Mouse (Mus musculus): ENCODE results near the gene Tmem202. TPM values are rescaled to one million over a fixed set of nuclear protein-coding genes. Genes with fewer than 3 reads are reported as not detected.

The Tmem202 gene
- polyA plus RNA-seq, 1 experiment from 2014 or later = not detected

GRCm38 (mm10) chr9:59531645-59532044 is 8.0 kb downstream of the Tmem202 start:
- no peak for ATAC-seq (ENCODE audit: borderline replicate concordance, extremely low read depth, low FRiP score, low TSS enrichment)
- no peaks in the 10 kb centered on the region for H3K9me3 ChIP-seq
- H3K4me3 ChIP-seq = no peak overlapping the region
- H3K4me2 ChIP-seq = no peak overlapping the region
- no peaks in the 10 kb centered on the region for H3K36me3 ChIP-seq
- H3K9ac ChIP-seq = no peak overlapping the region
- whole genome bisulfite sequencing = 49% methylated on average over 5 of the region's 5 CpGs
- no peaks in the 10 kb centered on the region for H3K4me1 ChIP-seq
- H3K27ac ChIP-seq = no peak overlapping the region
- H3K27me3 ChIP-seq = no peaks in the 10 kb centered on the region

- Histone ChIP-seq H3K4me2 (no peak overlapping the region), H3K9ac (no peak overlapping the region), H3K4me1 (no peaks in the 10 kb centered on the region), H3K9me3 (no peaks in the 10 kb centered on the region), H3K4me3 (no peak overlapping the region), H3K36me3 (no peaks in the 10 kb centered on the region), H3K27ac (no peak overlapping the region), H3K27me3 (no peaks in the 10 kb centered on the region)
- 84% methylated on average over 2 of the region's 2 CpGs for WGBS
- no peak for ATAC-seq (ENCODE audit: borderline replicate concordance, extremely low read depth, low FRiP score, low TSS enrichment)
Measured at GRCm38 (mm10) chr9:59528274-59528673, 11.4 kb downstream of the Tmem202 start.

GRCm38 (mm10) chr9:59527580-59527979 is 12.1 kb downstream of the Tmem202 start:
- H3K4me1 ChIP-seq = no peaks in the 10 kb centered on the region
- no peak overlapping the region for H3K4me2 ChIP-seq
- H3K36me3 ChIP-seq = no peaks in the 10 kb centered on the region
- no peak overlapping the region for H3K9ac ChIP-seq
- H3K27ac ChIP-seq = no peak overlapping the region
- 83% methylated on average over 3 of the region's 3 CpGs for WGBS
- H3K27me3 ChIP-seq = no peaks in the 10 kb centered on the region
- H3K4me3 ChIP-seq = no peak overlapping the region
- H3K9me3 ChIP-seq = no peaks in the 10 kb centered on the region
- no peak for ATAC-seq (ENCODE audit: borderline replicate concordance, extremely low read depth, low FRiP score, low TSS enrichment)

GRCm38 (mm10) chr9:59526727-59527126 is 12.9 kb downstream of the Tmem202 start:
- no peaks in the 10 kb centered on the region for H3K4me1 ChIP-seq
- no peaks in the 10 kb centered on the region for H3K9me3 ChIP-seq
- H3K36me3 ChIP-seq = no peaks in the 10 kb centered on the region
- H3K4me3 ChIP-seq = no peak overlapping the region
- no peak for ATAC-seq (ENCODE audit: borderline replicate concordance, extremely low read depth, low FRiP score, low TSS enrichment)
- H3K27ac ChIP-seq = no peak overlapping the region
- WGBS = 72% methylated on average over 6 of the region's 6 CpGs
- no peak overlapping the region for H3K9ac ChIP-seq
- no peaks in the 10 kb centered on the region for H3K27me3 ChIP-seq
- H3K4me2 ChIP-seq = no peak overlapping the region

DNA sequence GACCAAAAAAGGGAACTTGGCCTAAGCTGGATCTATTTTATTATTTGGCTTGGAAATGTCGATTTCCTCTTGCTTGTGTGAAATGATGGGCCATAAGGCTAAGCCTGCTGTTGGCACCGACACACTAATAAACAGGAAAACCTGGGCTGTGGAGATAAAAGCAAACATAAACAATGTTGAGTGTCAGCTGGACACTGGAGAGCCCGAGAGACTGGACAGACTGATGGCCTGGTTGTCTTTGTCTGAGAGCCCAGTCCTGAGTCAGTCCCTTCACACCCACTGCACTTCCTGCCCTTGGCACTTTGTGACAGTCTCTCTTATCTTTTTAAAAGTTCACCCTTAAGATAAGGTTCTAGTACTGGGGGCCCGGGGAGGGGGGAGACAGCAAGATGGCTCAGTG is 16.7 kb downstream of the Tmem202 start:
- Histone ChIP-seq H3K9ac (no peak overlapping the region), H3K27me3 (no peaks in the 10 kb centered on the region), H3K36me3 (no peaks in the 10 kb centered on the region), H3K4me1 (no peaks in the 10 kb centered on the region), H3K4me2 (no peak overlapping the region), H3K4me3 (no peak overlapping the region), H3K9me3 (no peaks in the 10 kb centered on the region), H3K27ac (no peak overlapping the region)
- WGBS = 24% methylated on average over 4 of the region's 4 CpGs
- ATAC-seq (ENCODE audit: borderline replicate concordance, extremely low read depth, low FRiP score, low TSS enrichment) = no peak

DNA sequence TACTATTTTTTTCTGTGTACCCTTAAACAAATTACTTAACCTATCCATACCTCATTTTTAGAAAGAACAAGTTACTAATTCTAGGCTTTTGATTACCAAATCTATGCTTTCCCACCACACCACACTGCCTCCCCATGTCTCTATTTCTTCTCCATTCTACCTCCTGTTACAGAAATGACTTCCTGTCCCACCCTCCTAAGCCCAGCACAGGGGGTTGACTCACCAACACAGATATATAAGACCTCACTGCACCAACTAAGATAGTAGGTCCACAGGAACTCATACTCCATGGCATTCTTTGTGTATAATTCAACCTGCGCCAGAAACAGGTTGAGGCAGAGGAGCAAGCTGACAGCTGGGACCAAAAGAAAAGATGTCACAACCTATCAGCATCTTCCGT is 20.3 kb downstream of the Tmem202 start:
- no peaks in the 10 kb centered on the region for H3K36me3 ChIP-seq
- no peak overlapping the region for H3K27ac ChIP-seq
- H3K4me3 ChIP-seq = no peak overlapping the region
- no peak for ATAC-seq (ENCODE audit: borderline replicate concordance, extremely low read depth, low FRiP score, low TSS enrichment)
- whole genome bisulfite sequencing = 75% methylated on average over 2 of the region's 2 CpGs
- H3K9ac ChIP-seq = no peak overlapping the region
- H3K27me3 ChIP-seq = no peaks in the 10 kb centered on the region
- H3K4me2 ChIP-seq = no peak overlapping the region
- H3K9me3 ChIP-seq = no peaks in the 10 kb centered on the region
- H3K4me1 ChIP-seq = no peaks in the 10 kb centered on the region

DNA sequence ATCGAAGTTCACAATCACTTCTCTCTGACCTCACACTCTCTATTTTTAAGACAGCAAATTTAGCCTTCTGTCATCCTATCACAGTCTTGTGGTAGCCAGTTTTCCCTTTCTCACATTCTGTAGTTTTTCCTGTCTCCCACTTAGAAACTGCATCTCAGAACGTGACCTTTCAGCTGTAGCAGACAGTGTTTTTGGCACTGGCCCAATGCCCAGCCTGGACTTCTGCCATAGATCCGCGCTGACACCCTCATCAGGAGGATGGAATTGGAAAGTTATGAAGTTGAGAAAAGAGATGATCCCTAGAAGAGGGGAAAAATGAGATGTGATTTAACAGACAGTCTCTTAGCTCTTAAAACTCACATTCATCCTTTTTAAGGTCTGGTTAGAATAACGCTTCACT is 20.7 kb downstream of the Tmem202 start:
- no peak overlapping the region for H3K4me3 ChIP-seq
- H3K27ac ChIP-seq = no peak overlapping the region
- no peaks in the 10 kb centered on the region for H3K4me1 ChIP-seq
- no peak overlapping the region for H3K4me2 ChIP-seq
- WGBS = 39% methylated on average over 5 of the region's 5 CpGs
- no peaks in the 10 kb centered on the region for H3K36me3 ChIP-seq
- H3K27me3 ChIP-seq = no peaks in the 10 kb centered on the region
- H3K9me3 ChIP-seq = no peaks in the 10 kb centered on the region
- no peak overlapping the region for H3K9ac ChIP-seq
- no peak for ATAC-seq (ENCODE audit: borderline replicate concordance, extremely low read depth, low FRiP score, low TSS enrichment)

GRCm38 (mm10) chr9:59517127-59517526 is 22.5 kb downstream of the Tmem202 start:
- H3K27me3 ChIP-seq = no peaks in the 10 kb centered on the region
- 48% methylated on average over 7 of the region's 7 CpGs for WGBS

DNA sequence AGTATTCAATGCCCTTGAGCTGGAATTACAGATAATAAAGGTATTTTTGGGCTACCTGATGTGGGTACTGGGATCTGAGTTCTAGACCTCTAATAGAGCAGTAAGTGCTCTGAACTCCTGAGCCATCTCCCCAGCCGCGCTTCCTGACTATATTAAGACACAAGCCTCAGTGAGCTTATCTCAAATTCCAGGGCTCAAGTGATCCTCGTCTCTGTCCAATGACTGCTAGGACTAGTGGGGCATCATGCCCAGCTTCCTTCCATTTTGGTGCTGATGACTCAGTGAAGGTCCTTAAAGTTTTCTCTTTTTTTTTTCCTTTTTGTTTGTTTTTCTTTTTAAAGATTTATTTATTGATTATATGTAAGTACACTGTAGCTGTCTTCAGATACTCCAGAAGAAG is 24.6 kb downstream of the Tmem202 start:
- Histone ChIP-seq H3K4me1 (no peaks in the 10 kb centered on the region), H3K36me3 (no peaks in the 10 kb centered on the region), H3K27ac (no peak overlapping the region), H3K4me2 (no peak overlapping the region), H3K9me3 (no peaks in the 10 kb centered on the region), H3K27me3 (no peaks in the 10 kb centered on the region), H3K4me3 (no peak overlapping the region), H3K9ac (no peak overlapping the region)
- no peak for ATAC-seq (ENCODE audit: borderline replicate concordance, extremely low read depth, low FRiP score, low TSS enrichment)
- 41% methylated on average over 3 of the region's 3 CpGs for WGBS

More at GRCm38 (mm10) chr9:59517127-59517526, 22.5 kb downstream of the Tmem202 start:
- no peak overlapping the region for H3K4me3 ChIP-seq
- H3K27ac ChIP-seq = no peak overlapping the region
- no peak for ATAC-seq (ENCODE audit: borderline replicate concordance, extremely low read depth, low FRiP score, low TSS enrichment)
- H3K9ac ChIP-seq = no peak overlapping the region
- no peaks in the 10 kb centered on the region for H3K9me3 ChIP-seq
- H3K36me3 ChIP-seq = no peaks in the 10 kb centered on the region
- H3K4me1 ChIP-seq = no peaks in the 10 kb centered on the region
- no peak overlapping the region for H3K4me2 ChIP-seq

DNA sequence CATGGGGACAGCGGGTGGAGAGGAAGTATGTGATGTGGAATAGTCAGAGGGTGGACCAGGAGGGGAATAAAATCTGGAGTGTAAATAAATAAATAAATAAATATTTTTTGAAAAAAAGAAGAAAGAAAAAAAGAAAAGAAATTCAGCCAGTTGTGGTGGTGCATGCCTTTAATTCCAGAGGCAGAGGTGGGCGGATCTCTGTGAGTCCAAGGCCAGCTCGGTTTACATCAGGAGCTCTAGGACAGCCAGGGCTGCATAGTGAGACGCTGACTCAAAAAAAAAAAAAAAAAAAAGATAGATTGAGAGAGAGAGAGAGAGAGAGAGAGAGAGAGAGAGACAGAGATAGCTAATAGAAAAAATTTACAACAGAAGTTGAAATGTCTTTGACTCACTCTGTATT is 27.3 kb downstream of the Tmem202 start:
- Histone ChIP-seq H3K4me1 (no peaks in the 10 kb centered on the region), H3K36me3 (no peaks in the 10 kb centered on the region), H3K9me3 (no peaks in the 10 kb centered on the region), H3K4me2 (no peak overlapping the region), H3K27me3 (no peaks in the 10 kb centered on the region), H3K4me3 (no peak overlapping the region), H3K27ac (no peak overlapping the region), H3K9ac (no peak overlapping the region)
- ATAC-seq (ENCODE audit: borderline replicate concordance, extremely low read depth, low FRiP score, low TSS enrichment) = no peak
- WGBS = 28% methylated on average over 4 of the region's 4 CpGs

- Histone ChIP-seq H3K9me3 (no peaks in the 10 kb centered on the region), H3K36me3 (no peaks in the 10 kb centered on the region), H3K4me3 (no peak overlapping the region), H3K4me2 (no peak overlapping the region), H3K27me3 (no peaks in the 10 kb centered on the region), H3K27ac (no peak overlapping the region), H3K9ac (no peak overlapping the region), H3K4me1 (no peaks in the 10 kb centered on the region)
- ATAC-seq (ENCODE audit: borderline replicate concordance, extremely low read depth, low FRiP score, low TSS enrichment) = no peak
- 42% methylated on average over 1 of the region's 1 CpGs for WGBS
Measured at GRCm38 (mm10) chr9:59508146-59508545, 31.5 kb downstream of the Tmem202 start.

- peak overlapping the region; percentile 68 for H3K4me2 ChIP-seq
- no peaks in the 10 kb centered on the region for H3K27me3 ChIP-seq
- H3K9ac ChIP-seq = peak overlapping the region; percentile 96
- no peaks in the 10 kb centered on the region for H3K9me3 ChIP-seq
- H3K4me1 ChIP-seq = 0 out of 2 replicates have a peak, but pooled peaks cover 4% of the 10 kb centered on the region
- peak overlapping the region; percentile 89 for H3K4me3 ChIP-seq
- peak overlapping the region; percentile 99 for H3K27ac ChIP-seq
- no peak for ATAC-seq (ENCODE audit: borderline replicate concordance, extremely low read depth, low FRiP score, low TSS enrichment)
- no peaks in the 10 kb centered on the region for H3K36me3 ChIP-seq
Measured at GRCm38 (mm10) chr9:59487331-59487730, 52.3 kb downstream of the Tmem202 start.

GRCm38 (mm10) chr9:59486549-59487065 is 53.0 kb downstream of the Tmem202 start, which contains the start of gene Arih1:
TSS of gene Arih1 (minus strand) at chr9:59486618.
- H3K27ac ChIP-seq = peak within 1 kb of the TSS; percentile 99
- no peaks in the 10 kb centered on the region for H3K36me3 ChIP-seq
- H3K4me1 ChIP-seq = 0 out of 2 replicates have a peak, but pooled peaks cover 4% of the 10 kb centered on the region
- peak within 1 kb of the TSS; percentile 89 for H3K4me3 ChIP-seq
- H3K4me2 ChIP-seq = peak within 1 kb of the TSS; percentile 87
- no peaks in the 10 kb centered on the region for H3K27me3 ChIP-seq
- peak within 1 kb of the TSS; percentile 96 for H3K9ac ChIP-seq
- WGBS = under 1% methylated on average over 49 of the region's 56 CpGs
- no peaks in the 10 kb centered on the region for H3K9me3 ChIP-seq
- peak; percentile 99 for ATAC-seq (ENCODE audit: borderline replicate concordance, extremely low read depth, low FRiP score, low TSS enrichment)

All from lung, embryonic 15.5 days (tissue).